Mouse (Mus musculus): ENCODE data around the gene Grid1.
A peak's percentile ranks its signal among the peaks of the same experiment; 100 is the strongest.

Grid1 gene

GRCm38 (mm10) chr14:34819919-34820652 lies at the start of gene Grid1:
Gene Grid1 (plus strand): TSS chr14:34820108.
- peak; percentile 7 to 29 for DNase-seq

GRCm38 (mm10) chr14:34770467-34770866 lies 49.4 kb upstream of the Grid1 start:
- DNase-seq: no peak

DNA sequence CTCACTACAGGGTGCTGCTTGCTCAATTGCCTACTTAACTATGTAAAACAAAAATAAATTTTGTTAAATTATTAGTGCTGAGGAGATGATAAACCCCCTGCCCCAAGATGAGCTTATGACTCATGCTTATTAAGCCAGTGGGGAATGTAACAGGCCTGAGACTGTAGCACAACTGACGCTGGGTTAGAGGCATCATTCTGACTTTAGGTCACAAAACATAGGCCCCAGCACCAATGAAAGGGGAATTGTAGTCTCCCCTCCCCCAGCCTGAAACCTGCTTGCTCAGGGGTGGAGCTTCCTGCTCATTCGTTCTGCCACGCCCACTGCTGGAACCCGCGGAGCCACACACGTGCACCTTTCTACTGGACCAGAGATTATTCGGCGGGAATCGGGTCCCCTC lies 48.3 kb upstream of the Grid1 start:
- DNase-seq: no peak

- no peak for DNase-seq
These were observed 47.8 kb upstream of the Grid1 start for GRCm38 (mm10) chr14:34772132-34772531.

DNA sequence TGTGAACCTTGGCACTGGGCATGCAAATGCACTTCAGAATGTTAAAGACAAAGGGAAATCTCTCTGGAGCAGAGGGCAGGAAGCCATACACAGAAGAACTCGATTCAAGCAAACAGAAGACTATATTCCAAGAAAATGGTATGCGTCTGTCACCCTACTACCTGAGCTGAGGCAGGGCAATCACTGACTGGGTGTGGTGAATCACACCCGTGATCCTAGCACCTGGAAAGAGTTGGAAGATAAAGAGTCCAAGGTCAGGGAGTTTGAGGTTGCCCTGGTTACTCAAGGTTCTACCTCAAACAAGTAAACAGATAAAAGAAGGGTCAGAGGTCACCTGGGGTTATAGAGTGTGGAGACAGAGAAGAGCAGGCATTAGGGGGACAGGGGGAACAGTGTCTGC lies 46.2 kb upstream of the Grid1 start:
- DNase-seq: no peak

GRCm38 (mm10) chr14:34774231-34774630 lies 45.7 kb upstream of the Grid1 start:
- DNase-seq: no peak

DNA sequence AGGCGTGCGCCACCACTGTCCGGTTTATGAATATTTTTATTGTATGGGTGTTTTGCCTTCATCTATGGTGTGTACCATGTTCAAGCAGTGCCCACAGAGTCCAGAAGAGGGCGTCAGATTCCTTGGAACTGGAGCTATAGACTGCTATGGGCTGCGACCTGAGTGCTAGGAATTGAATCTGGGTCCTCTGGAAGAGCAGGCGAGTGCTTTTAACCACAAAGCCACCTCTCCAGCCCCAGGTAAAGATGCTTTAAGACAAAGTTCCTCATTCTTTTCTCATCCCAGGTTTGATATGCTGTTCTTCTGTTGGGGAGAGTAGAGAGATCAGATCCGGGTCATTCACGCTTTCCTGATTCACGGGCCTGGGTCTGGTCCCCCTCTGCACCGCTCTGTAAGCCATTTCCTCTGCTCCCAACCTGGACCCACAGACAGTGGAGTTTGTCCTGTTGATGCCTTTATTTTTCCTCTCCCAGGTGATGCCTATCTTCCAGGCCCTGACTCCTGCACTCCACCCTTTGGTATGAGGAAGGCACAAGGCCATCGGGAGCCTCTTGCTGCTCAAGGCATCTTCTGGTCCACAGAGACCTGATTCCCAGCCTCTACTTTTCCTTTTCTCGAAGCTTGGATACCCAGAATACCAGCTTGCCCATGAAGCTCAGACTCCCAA lies 43.1 kb upstream of the Grid1 start:
- DNase-seq: no peak

DNA sequence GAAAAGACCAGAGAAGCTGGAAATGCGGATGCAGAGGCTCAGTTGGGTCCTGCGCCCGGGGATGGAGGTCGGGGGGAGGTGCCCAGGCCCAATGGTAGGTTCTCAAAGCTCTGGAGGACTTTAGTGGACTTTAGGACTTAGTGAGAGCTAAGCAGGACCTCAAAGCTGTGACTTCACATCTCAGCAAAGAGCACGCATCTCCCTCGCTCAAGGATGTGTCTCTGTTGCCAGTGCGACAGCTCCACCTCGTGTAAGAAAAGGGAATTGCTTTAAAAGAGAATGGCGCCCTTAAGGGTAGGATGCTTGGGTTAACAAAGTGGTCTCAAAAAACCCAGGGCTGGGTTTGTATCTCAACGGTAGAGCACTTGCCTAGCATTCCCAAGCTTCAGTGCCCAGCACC lies 42.1 kb upstream of the Grid1 start:
- peak in 1 of 2 experiments; percentile 56 for DNase-seq

DNA sequence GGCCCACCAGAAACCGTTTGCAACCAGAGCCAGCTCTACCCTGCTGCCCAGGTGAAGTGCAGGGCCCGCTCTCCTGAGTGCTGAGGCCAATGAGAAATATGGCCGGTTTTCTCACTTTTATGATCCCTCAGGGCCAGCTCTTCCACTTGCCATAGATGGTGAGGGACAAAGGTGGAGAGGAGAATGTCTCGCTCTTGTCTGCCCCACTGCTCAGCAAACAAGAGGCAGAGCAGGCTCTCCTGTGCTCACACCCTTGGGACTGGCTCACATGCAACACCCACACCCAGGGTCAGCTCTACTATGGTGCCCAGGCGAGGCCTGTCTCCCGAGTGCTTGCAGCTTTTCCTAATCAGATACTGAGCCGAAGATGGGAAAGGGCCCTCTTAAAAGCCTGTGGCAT lies 41.1 kb upstream of the Grid1 start:
- DNase-seq: no peak

DNA sequence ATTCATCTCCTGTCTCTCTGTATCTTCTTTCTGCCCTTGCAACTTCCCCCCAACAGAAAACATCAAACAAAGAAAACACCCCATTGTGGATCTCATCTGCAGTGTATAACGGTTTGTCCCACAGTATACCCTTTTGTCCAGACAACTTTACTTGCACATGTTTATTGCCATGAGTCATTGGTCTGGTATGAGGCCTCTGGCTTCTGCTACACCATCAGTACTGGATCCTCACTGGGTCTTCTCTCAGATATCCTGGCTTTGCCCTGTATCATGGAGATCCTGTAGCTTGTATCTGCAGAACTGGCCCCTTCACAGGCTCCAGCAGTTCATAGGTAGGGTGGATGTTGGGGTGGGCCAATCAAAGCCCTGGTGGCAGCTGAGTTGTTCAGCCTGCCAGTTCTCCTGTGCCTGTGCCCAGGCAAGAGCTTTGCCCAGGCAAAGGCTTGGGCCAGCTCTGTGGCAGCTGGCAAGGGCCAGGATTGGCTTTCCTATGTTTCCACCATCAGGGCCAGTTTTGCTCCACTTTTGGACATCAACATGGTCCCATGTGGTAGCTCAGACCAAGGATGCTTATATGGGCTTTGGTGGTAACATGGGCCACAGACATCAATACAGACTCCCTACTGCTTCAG lies 26.4 kb upstream of the Grid1 start:
- no peak for DNase-seq

DNA sequence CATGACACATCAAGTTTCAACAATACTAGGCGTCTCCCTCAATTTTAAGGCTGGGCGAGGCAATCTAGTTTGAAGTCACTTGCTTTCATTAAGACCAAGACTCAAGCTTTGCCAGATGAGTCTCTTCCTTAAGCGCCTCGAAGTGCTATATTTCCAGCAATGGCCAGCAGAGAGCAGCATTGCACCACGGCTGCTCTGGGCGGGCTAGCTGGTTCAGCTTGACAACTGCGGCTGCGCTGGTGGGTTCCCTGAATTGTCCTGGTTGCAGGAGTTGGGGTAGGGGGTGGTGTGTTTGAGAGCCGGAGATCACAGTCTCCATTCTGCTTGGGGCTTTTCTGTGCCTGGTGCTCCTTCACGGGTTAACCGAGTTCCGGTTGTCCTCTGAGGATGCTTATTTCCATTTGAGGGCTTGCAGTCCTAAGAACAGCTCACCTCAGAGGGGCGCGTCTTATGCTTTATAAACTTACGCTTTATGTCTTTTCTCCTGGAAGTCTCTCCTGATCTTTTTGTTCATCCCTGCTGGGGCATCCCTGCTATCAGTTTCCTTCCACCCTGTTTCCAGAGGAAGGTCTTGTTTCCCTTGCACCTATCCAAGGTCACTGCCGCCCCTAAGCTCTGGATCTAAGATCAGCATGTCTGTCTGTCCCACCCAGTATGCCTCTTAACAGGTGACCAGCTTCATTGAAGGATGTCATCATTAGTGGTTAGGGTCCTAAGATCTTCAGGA lies 9.0 kb upstream of the Grid1 start:
- peak; percentile 56 to 71 for DNase-seq

GRCm38 (mm10) chr14:34811490-34811808 lies 8.5 kb upstream of the Grid1 start:
- DNase-seq: no peak

DNA sequence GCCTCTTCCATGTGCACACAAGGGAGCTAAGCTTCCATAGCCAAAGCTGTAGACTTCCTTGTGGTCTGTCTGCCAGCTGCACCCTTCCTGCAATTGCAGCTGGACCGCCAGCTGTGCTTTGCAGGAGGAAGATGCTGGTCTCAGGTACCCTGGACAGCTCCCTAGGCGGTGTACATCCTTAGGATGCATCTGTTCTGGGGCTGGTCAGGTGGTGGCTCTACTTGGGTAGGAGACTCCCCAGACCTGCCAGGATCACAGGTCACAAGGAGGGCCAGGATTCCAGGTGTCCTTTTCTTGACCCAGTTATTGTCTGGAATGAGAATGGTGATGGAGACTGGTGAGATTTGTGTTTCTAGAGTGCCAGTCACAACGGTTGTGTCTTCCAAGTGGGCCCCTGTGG lies 3.6 kb upstream of the Grid1 start:
- DNase-seq: peak in 1 of 2 experiments; percentile 4

DNA sequence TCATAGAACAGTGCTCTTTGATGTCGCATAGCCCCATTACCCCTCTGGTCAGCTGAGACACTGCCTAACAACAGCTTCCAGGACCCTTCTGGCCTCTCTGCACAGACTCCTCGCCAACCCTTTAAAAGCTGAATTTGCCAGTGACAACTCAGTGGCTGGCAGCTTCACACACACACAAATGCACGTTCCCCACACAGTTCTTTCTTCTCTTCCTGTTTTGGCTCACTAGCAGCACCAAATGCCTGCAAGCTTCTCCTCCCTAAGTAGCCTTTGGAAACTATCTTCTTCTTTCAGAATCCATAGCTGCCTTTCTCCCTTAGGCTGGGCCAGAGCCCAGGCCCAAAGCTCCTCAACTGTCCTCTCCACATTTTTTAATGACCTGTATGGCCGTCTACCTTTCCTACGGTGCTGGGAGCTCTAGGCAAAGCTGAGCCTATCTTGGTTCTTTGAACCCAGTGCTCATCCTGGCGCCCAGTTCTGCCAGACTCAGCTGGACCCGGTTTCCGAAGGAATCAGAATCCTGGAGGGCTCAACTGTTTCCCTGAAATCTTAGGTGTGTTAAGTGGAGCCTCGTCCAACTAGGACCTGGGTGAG lies 1.4 kb upstream of the Grid1 start:
- peak in 1 of 2 experiments; percentile 2 for DNase-seq

DNA sequence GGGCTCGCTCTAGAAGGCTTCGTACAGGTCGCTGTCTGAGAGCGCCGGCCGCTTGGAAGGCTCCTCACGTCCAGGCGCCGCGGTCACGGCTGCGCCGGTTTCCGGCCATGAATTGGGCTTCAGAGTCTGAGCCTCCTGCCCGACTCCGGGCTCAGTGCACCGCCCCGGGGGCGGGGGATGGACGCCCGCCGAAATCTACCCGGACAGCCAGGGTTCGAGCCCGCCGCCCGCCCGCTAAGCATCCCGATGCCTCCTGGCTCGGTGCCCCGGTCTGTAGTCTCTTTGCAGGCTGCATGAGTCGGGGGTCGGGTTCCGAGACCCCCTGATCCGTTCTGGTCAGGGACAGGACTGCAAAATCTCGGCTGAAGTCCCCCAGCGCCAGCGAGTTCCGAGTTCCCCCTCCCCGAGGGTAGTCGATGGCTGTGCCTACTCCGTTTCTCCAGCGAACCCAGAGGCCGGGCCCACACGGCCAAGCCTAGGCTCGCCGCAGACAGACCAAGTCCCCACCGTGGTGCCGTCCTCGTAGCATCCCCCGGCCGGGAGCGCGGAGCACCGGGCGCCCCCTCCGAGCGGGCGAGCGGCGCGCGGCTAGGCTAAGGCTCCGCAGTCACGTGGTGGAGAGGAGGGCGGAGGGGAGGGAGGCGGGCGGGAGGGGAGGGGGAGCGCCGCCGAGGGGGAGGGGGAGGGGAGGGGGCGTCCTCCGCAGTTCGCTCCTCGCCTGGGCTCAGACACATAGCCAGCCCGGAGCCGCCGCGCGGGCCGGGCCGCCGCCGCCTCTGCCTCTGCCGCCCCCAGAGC lies 588 bp upstream of the Grid1 start:
- peak in 1 of 2 experiments; percentile 9 for DNase-seq

- no peak for DNase-seq
These were observed 721 bp downstream of the Grid1 start for GRCm38 (mm10) chr14:34820653-34821005.

GRCm38 (mm10) chr14:34821131-34821790 lies 1.4 kb downstream of the Grid1 start:
- peak in 1 of 2 experiments; percentile 3 for DNase-seq

GRCm38 (mm10) chr14:34823136-34823535 lies 3.2 kb downstream of the Grid1 start:
- DNase-seq: peak in 1 of 2 experiments; percentile 23

GRCm38 (mm10) chr14:34824186-34824585 lies 4.3 kb downstream of the Grid1 start:
- no peak for DNase-seq

DNA sequence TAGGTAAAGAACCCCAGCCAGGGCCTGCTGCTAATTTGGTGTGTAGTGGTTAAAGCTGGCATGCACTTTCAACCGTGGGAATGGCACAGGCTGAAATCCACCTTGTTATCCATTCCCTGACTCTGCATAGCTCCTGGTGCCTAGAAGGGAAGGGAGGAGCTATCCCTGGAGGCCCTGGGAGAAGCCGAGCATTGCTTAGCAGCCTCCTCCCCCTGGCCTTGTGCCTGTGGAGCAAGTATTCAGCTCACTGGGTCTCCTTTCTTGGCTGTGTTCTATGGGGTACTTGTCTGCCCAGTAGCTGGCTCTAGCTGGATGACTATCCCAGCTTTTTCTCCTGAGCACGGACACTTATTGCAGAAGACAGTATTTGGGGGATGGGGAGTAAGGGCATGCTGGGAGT lies 6.0 kb downstream of the Grid1 start:
- DNase-seq: no peak

GRCm38 (mm10) chr14:34829831-34830230 lies 9.9 kb downstream of the Grid1 start:
- no peak for DNase-seq

DNA sequence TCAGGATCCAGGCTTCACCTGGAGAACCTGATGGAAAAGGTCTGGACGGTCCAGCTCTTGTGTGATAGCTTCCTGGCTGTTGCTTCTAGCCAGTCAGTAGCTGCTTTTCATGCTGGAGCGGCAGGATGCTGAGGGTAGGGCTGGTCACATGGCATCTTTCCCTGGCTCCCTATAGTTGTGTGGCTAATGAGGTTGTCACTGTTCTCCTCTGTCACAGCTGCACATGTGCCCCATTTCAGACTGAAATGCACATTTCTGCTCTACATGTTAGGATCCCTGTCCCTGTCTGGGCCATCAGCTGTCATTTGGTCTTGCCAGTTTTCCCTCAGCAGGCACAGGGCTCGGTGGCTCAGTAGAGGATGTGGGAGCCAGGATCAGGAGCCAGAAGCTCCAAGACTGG lies 17.2 kb downstream of the Grid1 start:
- no peak for DNase-seq
